Mouse (Mus musculus) intestine, postnatal 0 days (tissue): Measurements from ENCODE around the gene Irak3. TPM values are rescaled to one million over a fixed set of nuclear protein-coding genes. Genes with fewer than 3 reads are reported as not detected.

ENCODE experiments used
- ATAC-seq: fragments of 200-750 bp; cut with Nextera tagmentation; 2 replicates; pipeline ENCODE4 v1.8.0; 2017; ENCODE audit warnings: mild to moderate bottlenecking, moderate TSS enrichment, moderate library complexity
- H3K27ac ChIP-seq: fragments of 300-500 bp; sonication (generic); 2 replicates; pipeline ENCODE4 v1.5.1; 2014; ENCODE audit warnings: mild to moderate bottlenecking, low read depth, low read length, moderate library complexity
- H3K27me3 ChIP-seq: fragments of 300-500 bp; sonication (generic); replicated peaks from 2 replicates; pipeline ENCODE4 v1.6.1; 2014; ENCODE audit warnings: low read length, mixed read lengths; ENCODE audit not compliant: control insufficient read depth, insufficient read depth
- H3K36me3 ChIP-seq: fragments of 300-500 bp; sonication (generic); 2 replicates; pipeline ENCODE4 v1.6.1; 2014; ENCODE audit warnings: mild to moderate bottlenecking, moderate library complexity; ENCODE audit not compliant: control insufficient read depth, insufficient read depth
- H3K4me1 ChIP-seq: fragments of 300-500 bp; sonication (generic); replicated peaks from 2 replicates; pipeline ENCODE4 v1.6.1; 2014; ENCODE audit warnings: antibody characterized with exemption, low read length, mixed read lengths; ENCODE audit not compliant: control insufficient read depth, insufficient read depth
- H3K4me2 ChIP-seq: fragments of 300-500 bp; sonication (generic); replicated peaks from 2 replicates; pipeline ENCODE4 v1.6.1; 2014; ENCODE audit warnings: low read depth, mild to moderate bottlenecking, moderate library complexity
- H3K4me3 ChIP-seq: fragments of 300-500 bp; sonication (generic); 2 replicates; pipeline ENCODE4 v1.5.1; 2014; ENCODE audit warnings: low read depth, low read length
- H3K9ac ChIP-seq: fragments of 300-500 bp; sonication (generic); 2 replicates; pipeline ENCODE4 v1.6.1; 2014; ENCODE audit warnings: mild to moderate bottlenecking, low read depth, low read length
- H3K9me3 ChIP-seq: fragments of 300-500 bp; sonication (generic); 2 replicates; pipeline ENCODE4 v1.6.1; 2016; ENCODE audit warnings: mixed run types; ENCODE audit not compliant: control insufficient read depth
- CTCF ChIP-seq: sonication (generic); IDR thresholded peaks from 2 replicates; pipeline ENCODE4 v1.5.1; 2016; ENCODE audit warnings: low read depth, mild to moderate bottlenecking, control low read depth, antibody characterized with exemption, moderate library complexity
- WGBS: fragments of 180-500 bp; shearing (Covaris S2); extraction: QIAGEN DNeasy Blood & Tissue Kit; methylation state at CpG from one replicate; pipeline ENCODE4 v1.1.7; 2014; 5-methylcytosine and 5-hydroxymethylcytosine counted together
- polyA plus RNA-seq: library from polyadenylated mRNA; unstranded; fragments of >200 nt; fragmentation: Nextera tagmentation; extraction: Ambion mirVana; gene quantifications from 2 replicates; pipeline ENCODE4 v1.2.1, GENCODE M21; 2015

The Irak3 gene
- polyA plus RNA-seq, 1 experiment from 2014 or later = 0.81 TPM

DNA sequence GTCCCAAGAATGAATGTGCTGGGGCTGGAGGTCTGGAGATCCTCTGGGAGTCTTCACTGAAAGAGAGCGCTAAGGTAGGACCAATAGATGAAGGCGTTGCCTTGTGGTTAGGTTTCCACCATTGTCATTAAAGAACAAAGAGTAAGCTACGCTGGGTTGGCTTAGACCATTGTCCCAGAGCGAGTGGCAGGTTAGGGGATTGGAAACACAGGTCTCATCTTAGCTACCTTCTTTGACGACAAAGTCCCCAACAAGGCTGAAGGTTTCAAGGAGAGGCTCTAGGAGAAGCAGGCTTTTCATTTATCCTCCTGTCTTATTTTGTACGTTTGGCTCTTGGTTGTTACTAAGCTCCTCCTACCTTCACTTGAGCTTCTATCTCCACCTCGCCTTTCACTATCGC is 36.3 kb upstream of the Irak3 start:
- Histone ChIP-seq H3K9me3 (no peaks in the 10 kb centered on the region), H3K4me2 (no peak overlapping the region), H3K4me3 (no peak overlapping the region), H3K36me3 (no peaks in the 10 kb centered on the region), H3K9ac (no peak overlapping the region), H3K27me3 (no peaks in the 10 kb centered on the region), H3K4me1 (no peaks in the 10 kb centered on the region), H3K27ac (no peak overlapping the region)
- WGBS = 93% methylated on average over 8 of the region's 8 CpGs
- TF ChIP-seq CTCF = no peak
- no peak for ATAC-seq

DNA sequence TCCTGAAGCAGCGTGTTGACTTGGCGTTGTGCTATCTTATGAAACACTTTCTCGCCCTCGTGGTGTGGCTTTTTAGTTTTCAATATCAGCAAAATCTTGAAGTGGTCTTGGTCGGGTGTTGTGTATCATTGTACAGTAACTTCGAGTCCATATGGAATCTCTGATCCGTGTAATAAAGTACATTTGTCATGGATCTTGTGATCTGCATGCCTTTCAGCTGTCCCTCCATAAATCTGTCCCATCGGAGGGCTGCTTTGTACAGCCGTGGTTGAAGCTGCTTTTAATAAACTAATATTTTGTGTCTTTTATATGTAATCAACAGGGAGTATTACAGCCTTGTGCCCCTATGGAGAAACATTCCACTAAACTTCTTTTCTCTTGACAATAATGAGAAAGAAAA is 34.9 kb upstream of the Irak3 start:
- Histone ChIP-seq H3K4me3 (no peak overlapping the region), H3K4me1 (no peaks in the 10 kb centered on the region), H3K36me3 (peaks cover 6% of the 10 kb centered on the region), H3K27me3 (no peaks in the 10 kb centered on the region), H3K4me2 (no peak overlapping the region), H3K27ac (no peak overlapping the region), H3K9ac (no peak overlapping the region), H3K9me3 (no peaks in the 10 kb centered on the region)
- no peak for TF ChIP-seq CTCF
- 76% methylated on average over 9 of the region's 9 CpGs for WGBS
- ATAC-seq = no peak

GRCm38 (mm10) chr10:120233655-120234367 is 31.9 kb upstream of the Irak3 start:
- WGBS = 21% methylated on average over 18 of the region's 18 CpGs
- no peak overlapping the region for H3K27ac ChIP-seq
- H3K4me3 ChIP-seq = peak overlapping the region; percentile 23; the same call in 1 of the 2 replicates
- H3K9ac ChIP-seq = no peak overlapping the region
- ATAC-seq = peak; percentile 71
- no peaks in the 10 kb centered on the region for H3K4me1 ChIP-seq
- peak; percentile 90 for TF ChIP-seq CTCF
- H3K4me2 ChIP-seq = peak overlapping the region; percentile 58
- no peaks in the 10 kb centered on the region for H3K27me3 ChIP-seq
- no peaks in the 10 kb centered on the region for H3K9me3 ChIP-seq
- H3K36me3 ChIP-seq = peaks cover 19% of the 10 kb centered on the region

- H3K4me2 ChIP-seq = no peak overlapping the region
- ATAC-seq = no peak
- no peak overlapping the region for H3K4me3 ChIP-seq
- no peaks in the 10 kb centered on the region for H3K9me3 ChIP-seq
- H3K9ac ChIP-seq = no peak overlapping the region
- H3K27ac ChIP-seq = no peak overlapping the region
- H3K27me3 ChIP-seq = no peaks in the 10 kb centered on the region
- WGBS = 35% methylated on average over 5 of the region's 5 CpGs
- H3K4me1 ChIP-seq = no peaks in the 10 kb centered on the region
- peak; percentile 84 for TF ChIP-seq CTCF
- H3K36me3 ChIP-seq = peaks cover 21% of the 10 kb centered on the region
Observed at GRCm38 (mm10) chr10:120231718-120232117, 29.8 kb upstream of the Irak3 start.

- H3K27ac ChIP-seq = peak within 1 kb of the TSS; percentile 82
- peak within 1 kb of the TSS; percentile 80 for H3K4me2 ChIP-seq
- WGBS = under 1% methylated on average over 57 of the region's 57 CpGs
- no peaks in the 10 kb centered on the region for H3K9me3 ChIP-seq
- no peaks in the 10 kb centered on the region for H3K4me1 ChIP-seq
- no peaks in the 10 kb centered on the region for H3K27me3 ChIP-seq
- peak; percentile 91 for ATAC-seq
- peaks cover 24% of the 10 kb centered on the region for H3K36me3 ChIP-seq
- peak within 1 kb of the TSS; percentile 98 for H3K4me3 ChIP-seq
- no peak for TF ChIP-seq CTCF
- peak within 1 kb of the TSS; percentile 82 for H3K9ac ChIP-seq
Observed at GRCm38 (mm10) chr10:120226871-120227661, 25.1 kb upstream of the Irak3 start, which contains the start of gene Llph. Llph (plus strand) TSS chr10:120227070.

- Histone ChIP-seq H3K27me3 (no peaks in the 10 kb centered on the region), H3K9me3 (no peaks in the 10 kb centered on the region)
Observed at GRCm38 (mm10) chr10:120220776-120221175, 18.8 kb upstream of the Irak3 start.

More at GRCm38 (mm10) chr10:120220776-120221175, 18.8 kb upstream of the Irak3 start:
- Histone ChIP-seq H3K4me3 (no peak overlapping the region), H3K9ac (no peak overlapping the region), H3K4me1 (no peaks in the 10 kb centered on the region), H3K27ac (no peak overlapping the region), H3K36me3 (peaks cover 20% of the 10 kb centered on the region), H3K4me2 (no peak overlapping the region)
- WGBS = 56% methylated on average over 7 of the region's 7 CpGs
- TF ChIP-seq CTCF = no peak
- ATAC-seq = no peak
